Mouse (Mus musculus): ENCODE measurements around the gene Gfra1. TPM values are rescaled to one million over a fixed set of nuclear protein-coding genes. Genes with fewer than 3 reads are reported as not detected.

Gfra1 gene
- 1.5 TPM for polyA plus RNA-seq (2014; fragmentation: Illumina TruSeq; extraction: RNeasy Lipid Tissue Mini Kit (QIAGEN cat#74804); ENCODE audit: low read depth, low replicate concordance)

DNA sequence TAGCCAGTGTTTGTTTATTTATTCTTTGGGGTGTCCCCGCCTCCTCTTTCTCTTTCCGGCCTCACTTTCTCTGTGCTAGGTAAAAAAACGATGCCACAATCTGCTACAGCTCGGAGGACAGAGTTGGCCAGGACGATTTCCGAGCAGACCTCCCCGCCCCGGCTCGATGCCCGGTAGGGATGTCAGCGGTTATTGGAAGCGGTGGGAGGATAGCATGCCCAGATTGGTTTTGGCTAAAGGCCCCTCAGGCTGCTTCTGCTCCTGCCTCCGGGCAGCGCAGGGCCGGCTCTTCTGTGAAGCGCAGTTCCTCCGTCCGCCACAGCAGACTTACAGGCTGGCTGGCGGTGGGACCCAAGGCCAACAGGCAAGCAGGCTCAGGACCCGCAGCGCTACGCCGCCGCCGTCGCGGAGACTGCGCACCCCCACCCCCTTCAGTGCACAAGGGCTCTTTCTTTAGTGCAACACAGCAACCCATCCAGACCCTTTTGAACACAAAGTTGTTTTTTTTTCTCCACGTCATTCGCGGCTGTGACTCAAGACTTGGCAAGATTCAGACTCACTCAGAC is at the start of gene Gfra1:
Gfra1 (minus strand) TSS at position 414 of the 566 bp plus-strand sequence.

Other genes with a start within 250 kb of the Gfra1 start
- gene Ccdc172, start 56.1 kb upstream of the Gfra1 start, polyA plus RNA-seq (2014; fragmentation: Illumina TruSeq; extraction: RNeasy Lipid Tissue Mini Kit (QIAGEN cat#74804); ENCODE audit: low read depth, low replicate concordance), result 85.4 TPM
- 0.78 TPM for gene Pnlip, start 196.6 kb upstream of the Gfra1 start, polyA plus RNA-seq (2014; fragmentation: Illumina TruSeq; extraction: RNeasy Lipid Tissue Mini Kit (QIAGEN cat#74804); ENCODE audit: low read depth, low replicate concordance)